Comparison of ENCODE assay signal across 8 mouse cellular contexts in the genomic region with DNA sequence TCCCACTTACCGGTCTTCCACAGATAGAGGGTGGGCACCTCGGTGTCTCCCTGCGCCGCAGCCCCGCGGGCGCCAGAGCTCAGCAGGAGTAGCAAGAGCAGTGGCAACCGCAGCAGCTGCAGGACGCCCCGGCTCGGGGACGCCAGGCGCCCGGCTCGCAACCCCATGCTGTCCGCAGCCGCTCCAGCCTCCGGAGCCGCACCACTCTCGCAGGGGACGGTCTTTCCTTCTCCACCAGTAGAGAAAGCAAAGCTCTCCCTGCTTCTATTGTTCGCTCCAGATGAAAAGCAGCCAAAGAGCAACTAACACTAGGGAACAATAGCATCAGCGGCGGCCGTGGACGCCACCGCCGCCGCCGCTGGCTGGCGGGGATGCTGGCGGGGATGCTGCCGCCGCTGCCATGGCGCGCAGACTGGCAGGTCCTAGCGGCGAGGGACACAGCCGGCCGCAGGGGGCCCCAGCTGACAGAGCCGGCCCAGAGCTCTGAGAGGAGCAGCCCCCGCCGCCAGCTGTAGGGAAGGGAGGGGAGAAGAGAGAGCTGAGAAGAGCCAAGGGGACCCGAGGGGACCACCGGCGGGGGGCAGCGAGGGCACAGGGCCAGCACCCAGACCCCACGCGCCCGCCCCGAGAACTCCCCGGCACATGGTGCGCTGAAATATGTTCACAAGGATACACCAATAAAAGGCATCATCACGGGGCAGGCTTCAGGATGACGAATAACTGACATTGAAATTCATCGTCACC. TPM values are rescaled to one million over a fixed set of nuclear protein-coding genes. Genes with fewer than 3 reads are reported as not detected.
DNase-seq lines count a peak whose midpoint lies in the region; ATAC-seq and TF ChIP-seq lines count a peak whose summit lies in the region.

Thsd7a (minus strand) TSS at position 624 of the 744 bp plus-strand sequence.

- no peak for TF ChIP-seq CTCF in cortical plate, adult 2 months (IDR thresholded peaks at IDR 0.05; ENCODE audit: extremely low read depth, insufficient read depth, low read length)
- peak; percentile 27 for TF ChIP-seq CTCF in left cerebral cortex, adult 2 months (IDR thresholded peaks at IDR 0.05)

- ATAC-seq in hindbrain, embryonic 16.5 days, result peak; percentile 92
- peak; percentile 53 for ATAC-seq in megakaryocyte progenitor cell, adult 5-6 weeks (replicated peaks; ENCODE audit: poor library complexity)

- H3K9me3 ChIP-seq in hindbrain, embryonic 16.5 days (ENCODE audit: control insufficient read depth, low read length), result no peaks in the 10 kb centered on the region

- H3K4me2 ChIP-seq in hindbrain, embryonic 16.5 days (ENCODE audit: low read length), result peak within 1 kb of the TSS; percentile 67

- intact Hi-C loops in left cerebral cortex, adult 2 months (cut with DNase I), result loop anchor here (2.0 to 10.0 kb wide), 3 partner anchors 192 to 398 kb away; no protein-coding TSS in a partner anchor

- peak within 1 kb of the TSS; percentile 34 for H3K27ac ChIP-seq in cortical plate, adult 2 months (ENCODE audit: insufficient read depth, low read length)
- peak within 1 kb of the TSS; percentile 96 for H3K27ac ChIP-seq in hindbrain, embryonic 16.5 days (ENCODE audit: low read depth, low read length)
- H3K27ac ChIP-seq in left cerebral cortex, adult 2 months, result peak within 1 kb of the TSS; percentile 90

- no peaks in the 10 kb centered on the region for H3K27me3 ChIP-seq in hindbrain, embryonic 16.5 days (replicated peaks; ENCODE audit: control insufficient read depth, insufficient read depth, low read length)

- WGBS in hindbrain, embryonic 16.5 days, result 0% methylated on average over 52 of the region's 56 CpGs

- no peaks in the 10 kb centered on the region for H3K36me3 ChIP-seq in hindbrain, embryonic 16.5 days (ENCODE audit: control insufficient read depth, insufficient read depth, low read length)

- 0 out of 2 replicates have a peak, but pooled peaks have one; percentile 7 for TF ChIP-seq POLR2A in cortical plate, adult 2 months (IDR thresholded peaks at IDR 0.05; ENCODE audit: extremely low read depth, insufficient read depth, low read length)

- H3K4me1 ChIP-seq in cortical plate, adult 2 months (ENCODE audit: control insufficient read depth, insufficient read depth, low read length), result no peaks in the 10 kb centered on the region
- H3K4me1 ChIP-seq in hindbrain, embryonic 16.5 days (ENCODE audit: control insufficient read depth, insufficient read depth, low read depth, low read length), result peaks cover 4% of the 10 kb centered on the region; the same call in 1 of the 2 replicates

- peak; percentile 77 for DNase-seq in adrenal gland, adult 2 months
- DNase-seq in gastrocnemius, postnatal 10 days, result peak; percentile 49
- peak; percentile 53 to 55 for DNase-seq in left cerebral cortex, adult 2 months (ENCODE audit: extremely low spot score in 1 of 2, low spot score in 2 of 2)
- peak; percentile 65 for DNase-seq in right cerebral cortex, postnatal 4 days
- DNase-seq in thymus, postnatal 0 days (ENCODE audit: low spot score), result no peak

- H3K9ac ChIP-seq in hindbrain, embryonic 16.5 days (ENCODE audit: low read depth, low read length), result peak within 1 kb of the TSS; percentile 90

- H3K4me3 ChIP-seq in cortical plate, adult 2 months (ENCODE audit: insufficient read depth, low read length), result peak within 1 kb of the TSS; percentile 89
- H3K4me3 ChIP-seq in hindbrain, embryonic 16.5 days (ENCODE audit: low read length), result peak within 1 kb of the TSS; percentile 74
- H3K4me3 ChIP-seq in left cerebral cortex, adult 2 months, result peak within 1 kb of the TSS; percentile 79

RNA-seq across cellular contexts. Expression of gene Thsd7a, which starts in this region (rescaled TPM):
- total RNA-seq in adrenal gland, adult 2 months (2021), result 10 to 100 TPM; 10.5 to 14.3 TPM
- 1.5 and 1.8 TPM in 2 replicates for polyA plus RNA-seq in adrenal gland, adult 2 months (2012; rRNA removed)
- 7.6 and 8.9 TPM in 2 replicates for polyA plus RNA-seq in cortical plate, adult 2 months (2012; rRNA removed)
- total RNA-seq in gastrocnemius, postnatal 10 days (2021), result 1 to 10 TPM; 4.0 to 4.2 TPM
- polyA plus RNA-seq in hindbrain, embryonic 16.5 days (2015; fragmentation: Nextera tagmentation; extraction: Ambion mirVana), result 21.9 and 25.4 TPM in 2 replicates
- 10 to 100 TPM; 36.7 to 41.9 TPM for total RNA-seq in left cerebral cortex, adult 2 months (2021)
- not detected in 2 replicates for total RNA-seq in megakaryocyte progenitor cell, adult 5-6 weeks (2015)
- not detected in 2 replicates for total RNA-seq in megakaryocyte progenitor cell, adult 5-6 weeks (2017)
- 0.51 and 0.53 TPM in 2 replicates for polyA plus RNA-seq in thymus, postnatal 0 days (2015; fragmentation: Nextera tagmentation; extraction: Ambion mirVana)

Comparison
In these comparisons a context has a peak if more than half of its experiments do, and no peak if none do; other contexts are left out.
1. RNA of gene Thsd7a (total RNA-seq): 36.7 to 41.9 TPM in left cerebral cortex, adult 2 months, 10.5 to 14.3 TPM in adrenal gland, adult 2 months and 4.0 to 4.2 TPM in gastrocnemius, postnatal 10 days; not detected in megakaryocyte progenitor cell, adult 5-6 weeks; every median in the first group is over 4 times any median in the second.
2. Peak in ATAC-seq in megakaryocyte progenitor cell, adult 5-6 weeks; RNA of the gene not detected or under 1 TPM.
3. H3K27ac ChIP-seq: peak in every context shown above with its lines; median percentile 96 in hindbrain, embryonic 16.5 days; 90 in left cerebral cortex, adult 2 months; 34 in cortical plate, adult 2 months.
4. Peak in every context shown above with its lines, with median percentiles within 50 percentile points of each other: H3K4me3 ChIP-seq.